Mouse (Mus musculus): ENCODE data around the gene Asah2. TPM values are rescaled to one million over a fixed set of nuclear protein-coding genes. Genes with fewer than 3 reads are reported as not detected.

Asah2 gene
- total RNA-seq, 2 experiments from 2014 or later, result 5.4 to 7.0 TPM

DNA sequence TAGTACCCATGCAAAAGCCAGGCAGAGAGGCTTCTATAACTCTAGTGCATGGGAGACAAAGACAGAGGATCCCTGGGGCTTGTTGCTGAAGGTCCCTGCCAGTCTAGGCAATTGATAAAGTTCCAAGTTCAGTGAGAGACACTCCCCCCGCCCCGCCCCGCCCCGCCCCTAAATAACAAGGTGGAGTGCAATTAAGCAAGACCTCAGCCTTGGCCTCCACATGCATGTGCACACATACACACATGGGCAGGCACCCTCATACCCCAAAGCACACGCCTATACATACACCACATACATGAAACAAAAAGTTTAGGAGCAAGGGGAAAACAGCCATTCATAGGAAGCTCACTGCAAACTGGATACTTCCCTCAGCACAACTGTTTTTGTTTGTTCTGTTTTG is 90.0 kb downstream of the Asah2 start:
- intact Hi-C loops (cut with DNase I), result no loop called here

GRCm38 (mm10) chr19:32002623-32003022 is 105.4 kb downstream of the Asah2 start:
- no peak for DNase-seq
- intact Hi-C loops (cut with DNase I), result no loop called here

More for the DNA sequence above, 90.0 kb downstream of the Asah2 start:
- DNase-seq, result no peak

DNA sequence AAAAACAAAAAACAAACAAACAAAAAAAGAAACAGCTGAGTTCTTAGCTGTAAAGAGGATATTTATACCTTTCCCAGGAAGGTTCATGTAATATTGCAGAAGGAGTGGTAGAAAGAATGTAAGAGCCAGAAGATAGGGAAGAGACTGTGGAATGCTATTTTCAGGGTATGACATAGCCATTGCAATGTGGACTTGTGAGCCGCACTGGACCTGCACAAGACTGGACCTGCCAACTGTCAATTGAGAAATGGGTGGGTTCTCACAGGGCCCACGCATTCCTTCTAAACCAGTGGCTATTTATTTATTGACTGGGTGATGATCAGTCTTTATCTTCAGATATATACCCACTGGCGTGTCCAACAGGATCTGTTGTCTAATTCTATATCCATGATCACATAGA is 111.1 kb downstream of the Asah2 start:
- intact Hi-C loops (cut with DNase I), result no loop called here
- no peak for DNase-seq

- DNase-seq, result no peak
- intact Hi-C loops (cut with DNase I), result no loop called here
Measured at GRCm38 (mm10) chr19:31991057-31991456, 117.0 kb downstream of the Asah2 start.

GRCm38 (mm10) chr19:31975882-31976281 is 132.1 kb downstream of the Asah2 start:
- intact Hi-C loops (cut with DNase I), result loop anchor here (10.0 kb wide), 2 partner anchors 129 to 509 kb away; partner anchors contain the start of genes Asah2 and Minpp1
- no peak for DNase-seq

GRCm38 (mm10) chr19:31971998-31972397 is 136.0 kb downstream of the Asah2 start:
- peak; percentile 56 to 69 for DNase-seq
- intact Hi-C loops (cut with DNase I), result loop anchor here (5.0 to 10.0 kb wide), 3 partner anchors 133 to 715 kb away; partner anchors contain the start of genes Asah2 and Minpp1

- intact Hi-C loops (cut with DNase I), result loop anchor here (5.0 to 10.0 kb wide), 3 partner anchors 133 to 716 kb away; partner anchors contain the start of genes Asah2 and Minpp1
- DNase-seq, result no peak
Measured at GRCm38 (mm10) chr19:31971405-31971804, 136.6 kb downstream of the Asah2 start.

GRCm38 (mm10) chr19:31967933-31968532 is 140.0 kb downstream of the Asah2 start:
- intact Hi-C loops (cut with DNase I), result no loop called here

DNA sequence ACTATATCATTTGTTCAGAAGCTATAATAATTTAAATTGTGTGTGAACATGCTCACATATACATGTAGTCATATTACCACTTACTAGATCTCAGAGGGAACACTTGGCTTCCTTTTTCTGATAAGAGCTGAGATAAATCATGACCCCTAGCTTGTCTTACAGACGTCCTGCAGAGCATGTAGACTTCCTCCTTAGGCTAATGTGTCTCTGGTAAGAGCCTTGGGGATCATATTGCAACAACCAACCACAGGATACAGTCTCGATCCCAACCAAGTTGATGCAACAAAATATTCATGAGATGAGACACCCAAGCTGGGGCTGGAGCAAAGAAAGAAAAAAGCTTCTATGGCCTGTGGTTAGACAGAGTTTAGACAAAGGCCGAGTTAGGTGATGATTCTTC is 144.9 kb downstream of the Asah2 start:
- intact Hi-C loops (cut with DNase I), result no loop called here
- DNase-seq, result no peak

More at GRCm38 (mm10) chr19:31967933-31968532, 140.0 kb downstream of the Asah2 start:
- no peak for DNase-seq

- intact Hi-C loops (cut with DNase I), result no loop called here
- no peak for DNase-seq
Measured at GRCm38 (mm10) chr19:31960434-31960833, 147.6 kb downstream of the Asah2 start.

DNA sequence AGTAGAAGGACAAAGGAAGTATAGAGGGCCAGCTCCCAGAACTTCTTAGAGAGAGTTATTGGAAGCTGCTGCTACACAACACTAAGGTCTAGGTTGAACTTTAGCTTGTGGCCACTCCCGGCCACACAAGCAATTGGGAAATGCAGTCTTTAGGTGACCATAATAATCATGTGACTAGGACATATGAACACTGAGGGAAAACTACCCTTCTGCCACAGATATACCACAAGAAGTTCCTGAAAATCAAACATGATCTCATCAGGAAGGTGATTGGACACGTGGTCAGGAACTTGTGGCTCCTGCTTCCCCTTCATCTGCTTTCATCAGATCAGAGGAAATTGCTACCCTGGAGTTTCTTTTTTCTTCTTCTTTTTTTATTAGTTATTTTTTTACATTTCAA is 151.7 kb downstream of the Asah2 start:
- intact Hi-C loops (cut with DNase I), result no loop called here
- DNase-seq, result no peak

- intact Hi-C loops (cut with DNase I), result no loop called here
- DNase-seq, result no peak
Measured at GRCm38 (mm10) chr19:31954696-31955095, 153.3 kb downstream of the Asah2 start.

DNA sequence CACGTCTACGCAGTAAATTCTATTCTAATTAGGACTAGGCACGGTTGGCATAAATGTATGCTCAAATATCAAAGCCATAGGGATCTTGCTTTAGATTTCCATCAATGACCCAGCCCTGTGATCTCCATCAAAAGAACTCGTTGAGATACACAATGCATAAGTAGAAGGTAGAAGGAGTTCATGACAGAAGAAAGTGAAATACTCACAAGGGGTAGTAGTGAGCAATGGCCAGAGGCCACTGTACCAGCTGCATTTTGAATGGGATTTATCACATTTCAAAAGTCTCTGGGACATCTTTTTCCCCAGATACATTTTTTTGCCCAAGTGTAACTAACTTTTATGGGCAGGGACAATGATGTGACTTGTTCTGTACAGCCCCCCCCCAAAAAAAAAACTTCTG is 153.7 kb downstream of the Asah2 start:
- DNase-seq, result no peak
- intact Hi-C loops (cut with DNase I), result no loop called here

GRCm38 (mm10) chr19:31953799-31954198 is 154.2 kb downstream of the Asah2 start:
- DNase-seq, result no peak
- intact Hi-C loops (cut with DNase I), result no loop called here

GRCm38 (mm10) chr19:31950793-31951489 is 157.1 kb downstream of the Asah2 start:
- intact Hi-C loops (cut with DNase I), result no loop called here

More at GRCm38 (mm10) chr19:31950793-31951489, 157.1 kb downstream of the Asah2 start:
- no peak for DNase-seq

Other genes starting within 250 kb of the Asah2 start
- gene A1cf, start 239.4 kb downstream of the Asah2 start, total RNA-seq (2021), result not detected

Measured in gastrocnemius, postnatal 36 days (tissue).